Mouse (Mus musculus) CH12F3 (cell line): Measurements from ENCODE around the gene Klk9.

Source experiments
- in situ Hi-C: fragments of 300-500 bp; cut with MboI; formaldehyde crosslinking; loops from 2 replicates; pipeline ENCODE4 v1.14.3; 2020; ENCODE audit warnings: low sequenced_read_pairs

The Klk9 gene

GRCm38 (mm10) chr7:43791591-43791990 is at the start of gene Klk9:
Gene Klk9, plus strand, starts transcription at chr7:43791891.
- in situ Hi-C loops = no loop called here

DNA sequence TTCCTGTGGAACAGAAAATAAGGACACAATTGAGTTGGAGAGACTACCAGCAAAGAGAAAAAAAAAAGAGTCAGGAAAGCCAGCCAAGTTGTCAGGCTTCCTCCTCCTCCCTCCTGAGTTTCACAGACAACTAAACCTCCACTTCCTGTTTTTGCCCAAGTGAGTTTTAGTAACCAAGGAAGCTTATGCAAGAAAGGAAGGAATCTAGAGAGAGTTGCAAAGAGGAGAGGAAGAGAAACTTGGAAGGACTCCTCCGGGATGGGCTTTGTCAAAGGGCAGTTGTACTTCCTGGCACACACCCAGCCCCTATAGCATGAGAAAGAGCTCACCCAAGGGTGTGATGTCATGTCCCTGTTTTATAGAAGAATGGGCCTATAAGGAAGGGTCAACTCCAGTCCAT is 43.9 kb upstream of the Klk9 start:
- in situ Hi-C loops = no loop called here

DNA sequence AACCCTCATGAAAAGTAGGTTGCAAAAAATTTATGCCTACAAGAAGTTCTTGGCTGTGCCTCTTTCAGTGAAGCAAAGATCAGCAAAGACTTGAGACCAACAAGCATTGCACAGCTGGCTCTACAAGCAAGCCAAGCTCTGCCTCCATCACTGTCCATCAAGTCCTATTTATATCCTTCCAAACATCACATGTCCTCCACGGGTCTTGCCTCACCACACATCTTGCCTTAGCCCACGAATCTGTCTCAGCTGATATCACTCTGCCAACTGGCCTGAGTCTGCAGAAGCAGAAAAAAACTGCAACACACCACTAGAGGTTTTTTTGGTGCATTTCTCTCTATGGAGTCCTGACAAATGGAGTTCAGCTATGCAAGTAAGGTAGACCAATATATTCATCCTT is 38.9 kb upstream of the Klk9 start:
- in situ Hi-C loops = no loop called here

DNA sequence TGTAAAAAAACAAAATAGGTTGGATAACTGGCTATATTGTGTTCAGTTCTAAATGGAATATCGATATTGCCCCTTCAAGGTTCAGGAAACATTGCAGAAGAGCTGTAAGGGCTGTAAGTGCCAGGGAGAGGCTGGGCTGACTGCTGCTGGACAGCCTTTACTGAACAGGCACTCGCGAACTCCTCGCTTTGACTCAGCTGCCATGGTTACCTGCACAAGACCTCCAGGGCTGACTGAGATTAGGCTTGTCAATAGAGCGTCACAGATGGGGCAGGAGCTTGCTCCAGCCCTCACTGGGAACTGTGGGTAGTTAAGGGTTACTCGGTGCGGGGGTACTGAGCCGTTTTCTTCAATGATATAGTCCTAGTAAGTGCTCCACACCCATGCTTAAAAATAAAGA is 25.2 kb upstream of the Klk9 start:
- in situ Hi-C loops = no loop called here

DNA sequence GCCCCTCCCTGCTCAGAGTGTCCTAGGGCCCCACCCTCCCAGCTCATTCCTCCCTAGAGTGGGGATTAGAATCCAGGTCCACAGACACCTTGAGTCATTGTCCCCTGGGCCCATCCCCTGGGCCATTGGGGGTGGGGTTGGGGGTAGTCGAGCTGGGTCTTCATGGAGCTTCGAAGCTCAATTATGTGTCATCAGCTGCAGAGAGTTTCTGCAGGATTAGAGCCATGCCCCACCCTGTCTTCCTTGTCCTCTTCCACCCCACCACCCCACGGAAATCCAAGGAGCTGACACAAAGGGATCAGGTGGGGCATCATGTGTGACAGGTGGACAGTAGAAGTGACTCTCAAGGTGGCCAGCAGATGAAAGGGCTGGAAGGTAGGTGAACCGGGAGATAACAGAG is 23.1 kb upstream of the Klk9 start, which contains the start of gene Klk12:
Klk12 (plus strand) TSS at position 301 of the 400 bp plus-strand sequence.
- in situ Hi-C loops = no loop called here

DNA sequence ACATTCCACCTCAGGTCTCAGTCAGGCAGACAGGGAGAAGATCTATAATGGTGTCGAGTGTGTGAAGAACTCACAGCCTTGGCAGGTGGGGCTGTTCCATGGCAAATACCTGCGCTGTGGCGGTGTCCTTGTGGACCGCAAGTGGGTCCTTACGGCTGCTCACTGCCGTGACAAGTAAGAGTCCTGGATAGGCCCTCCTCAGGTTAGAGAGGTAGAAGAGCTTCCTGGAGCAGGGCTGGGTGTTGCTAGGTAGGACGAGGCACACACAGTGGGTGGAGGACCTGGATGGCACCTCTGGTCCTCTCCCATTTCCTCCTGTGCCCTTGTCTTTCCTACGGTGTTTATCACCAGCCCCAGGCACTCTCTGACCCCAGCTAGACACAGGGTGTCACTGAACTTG is 22.1 kb upstream of the Klk9 start:
- in situ Hi-C loops = no loop called here

- in situ Hi-C loops = no loop called here
These were observed 21.0 kb upstream of the Klk9 start for GRCm38 (mm10) chr7:43770701-43771100.

DNA sequence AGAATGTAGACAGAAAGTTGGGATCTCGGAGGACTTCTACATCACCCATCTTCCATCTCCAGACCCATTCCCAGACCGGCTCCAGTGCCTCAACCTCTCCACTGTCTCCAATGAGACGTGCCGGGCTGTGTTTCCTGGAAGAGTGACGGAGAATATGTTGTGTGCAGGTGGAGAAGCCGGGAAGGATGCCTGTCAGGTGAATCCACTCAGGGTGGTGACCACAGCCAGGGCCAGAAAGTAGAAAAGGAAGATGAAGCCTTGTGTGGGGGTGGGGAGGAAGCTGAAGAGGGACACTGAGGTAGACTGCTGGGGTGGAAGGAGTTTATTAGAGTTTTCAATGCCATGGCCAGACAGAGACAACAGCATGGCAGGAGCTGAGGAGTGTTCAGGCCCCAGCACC is 19.8 kb upstream of the Klk9 start:
- in situ Hi-C loops = no loop called here

DNA sequence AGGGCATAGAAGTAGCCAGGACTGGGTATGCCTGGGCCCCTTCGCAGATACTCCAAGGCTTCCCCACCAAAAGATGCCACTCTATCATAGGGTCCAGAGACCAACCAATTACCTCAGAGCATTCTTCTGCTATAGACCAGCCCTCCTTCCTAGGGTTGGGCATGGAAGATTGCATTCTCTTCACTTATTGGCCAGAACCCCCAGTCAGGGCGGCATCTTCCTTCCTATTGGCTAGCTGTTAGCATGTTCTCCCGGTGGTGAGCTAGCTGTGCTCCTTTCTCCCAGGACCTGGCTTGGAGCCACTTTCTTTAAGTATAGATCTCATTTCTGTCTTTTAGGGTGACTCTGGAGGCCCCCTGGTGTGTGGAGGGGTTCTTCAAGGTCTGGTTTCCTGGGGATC is 18.8 kb upstream of the Klk9 start:
- in situ Hi-C loops = no loop called here

DNA sequence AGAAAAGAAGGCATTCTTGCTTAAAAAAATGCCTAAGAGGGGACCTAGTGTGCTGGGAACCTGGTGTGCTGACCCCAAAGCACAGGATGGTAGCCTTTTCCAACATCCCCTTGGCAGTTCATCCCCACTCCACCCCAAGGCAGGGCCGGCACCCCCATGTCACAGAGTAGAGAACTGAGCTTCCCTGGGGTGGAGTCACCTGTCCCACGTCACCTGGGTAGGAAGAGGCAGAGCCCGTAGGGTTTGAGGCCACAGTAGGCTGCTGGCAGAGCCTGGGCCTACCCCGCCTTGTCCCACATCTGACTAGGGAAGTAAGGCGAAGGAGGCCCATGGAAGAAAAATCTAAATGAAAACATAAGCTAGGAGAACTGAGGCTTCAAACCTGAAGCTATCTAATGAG is 17.3 kb upstream of the Klk9 start, which contains the start of gene Klk11:
Klk11 (plus strand) TSS at position 241 of the 400 bp plus-strand sequence.
- in situ Hi-C loops = no loop called here

GRCm38 (mm10) chr7:43774802-43775201 is 16.9 kb upstream of the Klk9 start:
- in situ Hi-C loops = no loop called here

DNA sequence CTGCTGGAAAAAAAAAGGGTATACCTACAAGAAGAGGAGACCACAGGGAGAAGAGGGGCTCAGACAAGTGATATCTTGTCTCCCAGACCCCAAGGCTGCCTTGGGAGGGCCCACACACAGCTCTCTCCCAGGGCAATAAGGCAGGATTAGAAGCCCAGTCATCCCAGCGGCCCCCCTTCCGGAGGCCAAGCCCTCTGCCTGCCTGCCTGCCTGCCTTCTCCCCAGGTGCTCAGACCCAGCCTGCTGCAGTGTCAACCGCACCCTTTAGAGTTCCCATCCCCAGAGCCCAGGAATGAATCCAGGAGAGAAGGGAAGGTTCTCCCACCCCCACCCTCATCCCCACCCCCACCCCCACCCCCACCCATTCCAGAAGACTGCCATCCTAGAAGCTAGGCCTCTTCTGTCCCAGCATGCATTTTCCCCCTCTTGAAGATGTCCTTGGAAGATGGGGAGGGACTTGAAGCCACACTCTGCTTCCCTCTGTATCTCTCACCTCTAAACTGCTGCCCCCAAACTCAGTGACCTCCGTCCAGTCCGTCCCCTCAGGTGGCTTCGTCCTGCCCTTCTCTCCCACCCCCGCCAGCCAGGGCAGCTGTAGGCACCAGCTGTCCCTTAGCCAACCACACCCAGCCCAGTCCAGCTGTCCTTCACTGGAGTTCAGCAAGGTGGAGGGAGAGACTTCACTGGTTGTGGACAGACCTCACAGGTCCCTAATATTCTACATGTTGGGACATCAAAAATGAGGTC is 16.2 kb upstream of the Klk9 start:
- in situ Hi-C loops = no loop called here

DNA sequence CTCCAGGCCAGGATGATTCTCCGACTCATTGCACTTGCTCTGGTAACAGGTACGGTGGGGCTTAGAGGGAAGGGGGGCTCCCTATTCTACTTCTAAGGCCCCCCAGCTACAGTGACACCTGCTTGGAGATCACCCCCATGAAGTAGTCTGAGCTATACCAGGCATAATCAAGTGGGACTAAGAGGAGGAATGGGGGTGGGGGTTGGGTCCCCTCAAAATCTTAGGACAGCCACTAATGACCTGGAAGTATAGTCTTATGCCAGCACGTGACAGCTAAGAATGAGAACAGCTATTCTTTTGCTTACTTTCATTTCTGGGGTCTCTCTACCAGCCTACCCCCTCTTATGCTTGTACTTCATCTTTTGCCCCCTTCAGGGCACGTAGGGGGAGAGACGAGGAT is 15.2 kb upstream of the Klk9 start:
- in situ Hi-C loops = no loop called here

GRCm38 (mm10) chr7:43777423-43777822 is 14.3 kb upstream of the Klk9 start:
- in situ Hi-C loops = no loop called here

DNA sequence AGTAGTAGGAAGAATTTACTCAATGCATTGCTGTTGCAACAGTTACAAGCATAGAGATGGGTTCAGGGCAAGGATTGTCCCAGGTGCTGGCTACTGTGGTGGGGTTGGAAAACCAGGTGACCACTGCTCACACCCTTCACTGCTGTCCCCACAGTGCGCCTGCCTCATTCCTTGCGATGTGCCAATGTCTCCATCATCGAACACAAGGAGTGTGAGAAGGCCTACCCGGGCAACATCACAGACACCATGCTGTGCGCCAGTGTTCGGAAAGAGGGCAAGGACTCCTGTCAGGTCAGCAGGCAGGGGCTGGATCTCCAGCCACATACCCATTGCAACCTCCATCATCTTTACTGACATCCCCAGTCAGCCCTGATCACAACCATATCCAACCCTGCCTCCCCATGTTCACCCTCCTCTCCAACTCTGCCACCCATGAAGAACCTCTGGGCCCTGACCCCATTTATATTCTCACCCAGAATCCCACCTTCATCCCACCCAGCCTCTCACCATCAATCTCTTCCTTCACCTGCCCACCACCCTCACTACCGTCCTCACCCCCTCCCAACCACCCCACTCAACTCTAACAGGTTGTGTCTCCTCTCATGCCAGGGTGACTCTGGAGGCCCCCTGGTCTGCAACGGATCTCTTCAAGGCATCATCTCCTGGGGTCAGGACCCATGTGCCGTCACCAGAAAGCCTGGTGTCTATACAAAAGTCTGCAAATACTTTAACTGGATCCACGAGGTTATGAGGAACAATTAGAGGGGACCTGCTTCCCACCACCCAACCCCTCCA is 13.3 kb upstream of the Klk9 start:
- in situ Hi-C loops = no loop called here

DNA sequence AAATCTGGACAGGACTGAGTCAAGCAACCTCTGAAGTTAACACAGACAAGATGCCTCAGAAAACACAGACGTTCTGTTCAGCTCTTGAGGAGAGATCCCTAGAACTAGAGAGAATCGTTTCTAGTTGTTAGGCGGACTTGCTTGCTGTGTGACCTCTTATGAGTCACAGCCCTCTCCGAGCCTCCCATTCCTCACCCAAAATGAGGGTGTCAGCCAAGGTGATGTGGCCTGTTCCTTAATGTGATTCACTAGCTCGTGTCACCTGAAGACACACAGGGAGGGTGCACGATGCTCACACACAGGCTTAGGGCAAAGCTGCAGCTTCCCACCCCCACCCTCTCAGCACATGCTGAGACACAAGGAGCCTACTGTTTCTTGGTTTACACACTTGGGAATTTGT is 11.4 kb upstream of the Klk9 start:
- in situ Hi-C loops = no loop called here

GRCm38 (mm10) chr7:43780746-43781145 is 10.9 kb upstream of the Klk9 start, which contains the start of gene Klk10:
Gene Klk10, plus strand, starts transcription at chr7:43781035.
- in situ Hi-C loops = no loop called here

DNA sequence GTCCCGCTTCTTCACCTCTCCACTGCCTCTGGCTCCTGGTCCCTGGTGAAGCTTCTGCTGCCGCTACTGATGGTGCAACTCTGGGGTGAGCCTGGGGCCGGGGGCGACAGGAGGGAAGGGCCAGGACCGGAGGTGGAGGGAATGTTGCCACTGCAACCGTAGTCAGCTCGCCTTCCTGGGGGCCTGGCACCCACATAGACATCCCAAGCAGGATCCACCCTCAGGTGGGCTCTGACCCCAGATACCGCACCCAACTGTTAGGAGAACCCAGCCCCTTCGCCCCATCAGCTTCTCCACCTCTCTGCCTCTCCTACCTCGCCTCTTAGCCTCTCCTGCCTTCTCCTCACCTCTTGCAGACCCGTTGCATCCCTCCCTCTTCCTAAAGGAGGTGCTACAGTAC is 10.2 kb upstream of the Klk9 start:
- in situ Hi-C loops = no loop called here

- in situ Hi-C loops = no loop called here
These were observed 9.1 kb upstream of the Klk9 start for GRCm38 (mm10) chr7:43782275-43783265.

- in situ Hi-C loops = no loop called here
These were observed 6.4 kb upstream of the Klk9 start for GRCm38 (mm10) chr7:43785286-43785685.

DNA sequence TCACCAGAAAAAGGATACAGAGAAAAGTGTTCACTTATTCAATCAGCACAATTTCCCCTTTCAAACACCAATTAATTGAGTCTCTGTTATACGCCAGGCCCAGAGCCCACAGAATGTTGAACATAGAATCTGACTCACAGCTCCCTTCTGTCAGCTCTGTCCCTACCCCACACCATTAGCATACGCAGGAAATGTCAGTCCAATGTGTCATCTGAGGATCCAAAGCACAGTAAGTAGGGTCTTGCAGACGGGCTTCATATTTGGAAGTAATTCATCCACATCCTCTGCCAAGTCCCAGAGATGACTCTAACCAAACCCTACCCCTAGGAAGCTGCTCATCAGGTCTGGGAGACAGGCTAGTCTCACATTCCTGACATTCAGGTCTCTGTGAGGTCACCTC is 3.6 kb upstream of the Klk9 start:
- in situ Hi-C loops = no loop called here
